Mouse (Mus musculus) kidney, postnatal 36 days (tissue): ENCODE data around the gene Rprm.

ENCODE experiments used
- DNase-seq, 2 experiments: peaks; one replicate each; pipeline ENCODE4 v3.0.0; 2021 to 2022; ENCODE audit warnings: mixed read lengths in 2 of 2

The Rprm gene

DNA sequence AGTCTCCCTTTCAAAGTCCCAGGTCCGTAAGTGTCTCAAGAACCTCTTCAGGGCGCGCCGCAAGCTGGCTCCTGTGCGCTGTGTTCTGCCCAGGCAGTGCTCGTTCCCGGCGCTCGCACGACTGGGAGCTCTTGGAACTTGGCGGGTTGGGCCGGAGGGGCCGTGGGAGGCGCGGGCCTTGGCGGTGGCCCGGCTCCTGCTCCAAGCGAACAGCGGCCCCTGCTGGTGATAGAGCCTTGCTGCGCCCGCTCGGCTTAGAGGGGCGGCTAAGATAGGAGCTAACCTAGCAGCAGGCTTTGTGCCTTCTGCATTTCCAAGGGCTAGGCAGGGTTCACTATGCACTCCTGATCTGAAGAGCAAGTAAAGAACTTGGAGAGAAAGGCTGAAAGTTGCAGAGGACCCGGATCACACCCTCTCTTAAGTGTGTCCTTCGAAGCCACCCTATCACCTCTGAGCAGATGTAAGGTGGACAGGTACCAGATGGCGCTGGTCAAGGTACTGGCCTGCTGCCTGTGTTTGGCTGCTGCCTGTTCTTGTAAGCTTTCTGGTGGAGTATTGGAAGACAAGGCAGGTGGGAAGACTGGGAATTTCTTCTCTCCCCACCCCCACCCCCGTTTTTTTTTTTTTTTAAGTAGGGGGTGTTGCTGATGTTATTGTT lies at the start of gene Rprm:
Gene Rprm, minus strand, starts transcription at position 123 of the 658 bp plus-strand sequence.
- DNase-seq: peak; percentile 73 to 91

DNA sequence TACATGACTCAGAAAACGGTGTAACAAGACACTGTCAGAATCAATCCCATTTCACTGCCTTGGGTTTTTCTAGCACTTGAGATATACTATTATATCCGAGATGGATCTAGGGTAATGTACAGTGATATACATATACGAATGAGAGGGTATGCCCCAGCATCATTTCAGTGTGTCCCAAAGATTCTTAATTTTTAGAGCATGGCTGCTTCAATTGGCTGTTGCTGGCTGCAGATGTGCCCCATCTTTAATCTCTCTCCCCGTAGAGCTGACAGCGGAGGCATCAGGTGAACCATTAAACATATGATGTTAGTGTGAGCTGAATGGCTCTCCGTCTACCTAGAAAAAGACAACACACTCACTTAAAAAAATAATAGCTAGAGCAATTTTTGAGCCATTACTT lies 34.0 kb upstream of the Rprm start:
- no peak for DNase-seq

- peak; percentile 12 to 53 for DNase-seq
Measured at GRCm38 (mm10) chr2:54118881-54119280, 33.5 kb upstream of the Rprm start.

- no peak for DNase-seq
Measured at GRCm38 (mm10) chr2:54111294-54111693, 25.9 kb upstream of the Rprm start.

DNA sequence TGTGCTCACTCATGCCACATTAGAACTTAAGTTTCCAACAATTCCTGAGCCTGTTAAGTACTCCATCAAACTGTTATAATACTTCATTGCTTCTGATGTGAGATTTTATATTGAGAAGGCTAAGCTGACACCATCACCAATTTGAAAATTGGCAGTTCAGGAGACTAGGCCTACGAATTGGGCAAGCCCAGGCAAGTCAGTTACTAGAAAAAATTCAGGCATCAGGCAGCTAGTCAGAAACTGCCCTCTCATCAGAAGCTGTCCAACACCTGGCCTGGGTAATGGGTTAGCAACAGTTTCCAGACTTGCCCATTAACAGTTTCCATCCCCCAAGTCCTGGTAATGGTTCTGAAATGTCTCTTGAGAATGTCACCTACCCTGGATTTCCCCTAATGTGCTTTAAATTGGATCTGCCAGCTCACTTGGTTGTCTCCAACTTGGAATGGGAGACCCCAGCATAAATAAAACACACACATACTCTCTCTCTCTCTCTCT lies 20.9 kb upstream of the Rprm start:
- DNase-seq: no peak

DNA sequence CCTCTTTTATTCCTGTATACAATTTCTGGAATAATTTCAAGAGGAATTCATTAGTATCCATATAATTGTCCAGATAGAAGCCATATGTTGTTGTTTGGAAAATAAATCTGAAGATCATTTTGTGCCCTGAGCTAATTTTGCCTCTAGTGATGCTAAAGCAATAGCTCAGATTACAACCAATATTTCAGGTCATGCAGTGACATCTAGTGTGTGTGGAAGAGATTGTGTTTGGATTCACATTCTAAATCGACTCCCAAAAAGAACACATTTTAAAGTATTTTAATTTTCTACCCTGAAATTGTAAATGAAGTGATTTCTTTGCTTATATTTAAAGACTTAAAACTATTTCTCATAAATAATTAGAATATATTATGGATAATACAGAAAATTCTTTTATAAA lies 14.6 kb upstream of the Rprm start:
- DNase-seq: no peak

DNA sequence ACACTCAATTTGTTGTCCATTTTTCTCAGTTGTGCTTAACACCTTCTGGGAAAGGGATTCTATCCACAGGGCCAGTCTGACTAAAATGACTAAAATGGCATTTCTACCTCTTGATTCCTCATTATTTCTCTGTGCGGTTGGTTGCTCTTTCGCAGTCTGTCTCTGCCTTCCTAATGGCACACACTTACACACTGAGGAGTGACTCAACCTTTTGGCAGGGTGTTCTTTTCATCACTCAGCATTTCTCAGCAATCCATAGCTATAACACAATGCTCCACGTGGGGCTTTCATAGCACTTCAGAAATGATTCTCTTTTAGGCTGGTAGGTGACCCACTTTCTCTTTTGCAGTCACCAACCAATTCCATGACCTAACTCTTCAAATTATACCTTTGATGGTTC lies 7.3 kb upstream of the Rprm start:
- DNase-seq: no peak

DNA sequence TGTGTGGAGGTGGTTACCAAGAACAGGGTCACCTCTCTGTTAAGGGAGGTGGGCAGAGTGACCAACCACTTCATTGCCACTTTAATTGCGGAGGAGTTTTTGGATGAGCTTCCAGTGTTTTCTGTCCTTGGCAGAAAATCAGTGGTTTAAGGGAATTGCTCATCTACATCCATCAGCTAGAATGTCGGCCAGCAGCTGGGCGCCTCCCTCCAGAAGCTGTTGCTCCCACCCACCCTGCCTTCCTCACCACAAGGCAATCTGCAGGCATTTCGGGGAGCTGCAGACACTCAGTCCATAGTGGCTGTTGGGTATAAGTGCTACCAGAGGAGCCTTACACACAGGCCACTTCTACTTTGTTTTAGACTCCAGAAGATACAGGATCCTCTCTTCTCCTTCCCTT lies 902 bp upstream of the Rprm start:
- DNase-seq: no peak

GRCm38 (mm10) chr2:54084737-54085429 lies 469 bp downstream of the Rprm start:
- DNase-seq: no peak

DNA sequence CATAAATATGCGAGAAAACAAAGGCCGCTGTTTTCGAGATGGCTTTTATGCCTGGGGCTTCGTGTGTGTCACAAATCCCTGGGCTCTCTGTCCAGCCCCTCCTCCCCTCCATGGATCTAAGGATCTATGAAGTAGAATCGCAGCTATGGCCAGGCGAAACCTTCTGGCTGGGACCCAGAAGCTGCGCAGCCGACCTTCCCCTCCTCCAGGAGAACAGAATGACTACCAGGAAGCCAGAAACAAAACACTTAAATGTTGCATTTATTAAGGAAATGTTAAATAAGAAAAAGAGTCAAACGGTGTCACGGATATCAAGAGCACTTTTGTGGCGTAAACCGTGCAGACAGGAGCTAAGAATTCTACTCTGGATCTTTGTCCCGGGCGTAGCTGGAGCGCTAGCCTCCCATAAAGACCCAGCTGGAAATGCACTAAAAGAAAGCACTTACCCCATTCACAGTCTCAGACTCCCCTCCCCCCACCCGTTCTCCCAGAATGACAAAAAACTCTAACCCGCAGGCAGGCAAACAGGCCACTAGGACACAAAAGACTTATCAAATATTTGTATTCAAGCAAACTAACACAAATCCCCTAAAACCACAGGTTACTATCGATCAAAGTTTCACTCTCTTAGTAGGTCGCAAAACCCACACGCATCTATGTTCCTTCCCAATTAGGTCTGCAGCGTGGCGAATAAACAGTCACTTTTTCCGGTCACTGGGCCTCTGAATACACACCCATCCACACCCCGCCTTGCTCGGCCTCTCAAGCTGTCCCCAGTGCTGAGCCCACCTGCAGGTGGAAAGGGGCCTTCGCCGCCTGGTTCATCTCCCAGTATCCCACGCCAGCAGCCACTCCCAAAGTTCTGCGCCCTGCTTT lies 1.3 kb downstream of the Rprm start:
- DNase-seq: peak in 1 of 2 experiments; percentile 16

GRCm38 (mm10) chr2:54078961-54079360 lies 6.4 kb downstream of the Rprm start:
- DNase-seq: no peak

- DNase-seq: peak in 1 of 2 experiments; percentile 11
Measured at GRCm38 (mm10) chr2:54071526-54071925, 13.8 kb downstream of the Rprm start.

DNA sequence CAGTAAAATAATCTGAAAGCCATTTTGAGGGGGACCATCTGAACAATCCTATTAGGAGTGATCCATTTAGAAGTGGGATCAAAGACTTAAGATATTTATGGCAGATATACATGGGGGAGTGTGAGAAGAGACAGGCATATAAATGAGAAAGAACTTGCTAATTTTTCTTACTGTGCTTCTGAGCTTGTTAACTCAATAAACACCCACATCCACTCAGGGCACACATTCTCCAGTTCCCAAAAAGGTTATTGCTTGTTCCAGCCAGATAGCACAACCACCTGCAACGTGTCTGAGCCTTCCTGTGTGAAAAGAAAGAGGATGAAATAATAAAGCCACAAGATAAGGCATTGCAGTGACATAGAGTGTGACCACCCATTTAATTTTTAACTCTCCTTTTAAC lies 22.9 kb downstream of the Rprm start:
- DNase-seq: no peak

DNA sequence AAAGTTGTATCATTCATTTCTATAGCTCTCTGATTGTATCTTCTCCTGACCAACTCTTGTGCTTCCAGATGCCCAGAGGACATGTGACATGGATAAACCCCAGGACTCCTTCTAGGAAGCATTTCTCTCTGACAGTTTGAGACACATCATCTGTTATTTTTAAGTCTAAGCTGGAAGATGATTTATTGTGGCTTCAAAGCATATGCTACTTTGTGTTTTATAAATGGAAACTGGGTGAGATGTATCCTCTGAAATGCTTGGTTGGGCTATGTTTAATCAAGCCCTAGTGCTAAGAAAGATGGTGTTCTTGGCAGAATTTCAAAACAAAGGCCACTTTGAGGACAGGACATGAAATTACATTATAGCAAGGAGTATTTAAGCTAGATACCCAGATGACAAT lies 24.3 kb downstream of the Rprm start:
- DNase-seq: no peak
